Mouse (Mus musculus) gastrocnemius, adult 2 months (tissue): ENCODE data around the gene Slc9a8. TPM values are rescaled to one million over a fixed set of nuclear protein-coding genes. Genes with fewer than 3 reads are reported as not detected.

Experiments used
- DNase-seq: peaks from one replicate; pipeline ENCODE4 v3.0.0; 2022
- H3K27ac ChIP-seq: fragments of 200-600 bp; 2 replicates; pipeline ENCODE4 v1.8.1; 2022; ENCODE audit warnings: mild to moderate bottlenecking
- H3K4me3 ChIP-seq: fragments of 200-600 bp; 2 replicates; pipeline ENCODE4 v1.8.1; 2022; ENCODE audit warnings: mild to moderate bottlenecking, moderate library complexity
- CTCF ChIP-seq: fragments of 200-600 bp; IDR thresholded peaks from 2 replicates; pipeline ENCODE4 v1.8.1; 2022; ENCODE audit warnings: antibody characterized with exemption, mild to moderate bottlenecking, moderate library complexity
- intact Hi-C: fragments of 180-260 bp; cut with DNase I; formaldehyde crosslinking; loops from one replicate; pipeline ENCODE4 v1.15.1; 2025
- total RNA-seq, 2 experiments: library from RNA; stranded (reverse); gene quantifications; 2 replicates each; pipeline ENCODE4 v1.2.3; 2021

Gene Slc9a8
- total RNA-seq, 2 experiments from 2014 or later: 25.0 to 30.4 TPM

- DNase-seq: peak; percentile 84
Measured at GRCm38 (mm10) chr2:167462954-167463353, 41.4 kb downstream of the Slc9a8 start.

DNA sequence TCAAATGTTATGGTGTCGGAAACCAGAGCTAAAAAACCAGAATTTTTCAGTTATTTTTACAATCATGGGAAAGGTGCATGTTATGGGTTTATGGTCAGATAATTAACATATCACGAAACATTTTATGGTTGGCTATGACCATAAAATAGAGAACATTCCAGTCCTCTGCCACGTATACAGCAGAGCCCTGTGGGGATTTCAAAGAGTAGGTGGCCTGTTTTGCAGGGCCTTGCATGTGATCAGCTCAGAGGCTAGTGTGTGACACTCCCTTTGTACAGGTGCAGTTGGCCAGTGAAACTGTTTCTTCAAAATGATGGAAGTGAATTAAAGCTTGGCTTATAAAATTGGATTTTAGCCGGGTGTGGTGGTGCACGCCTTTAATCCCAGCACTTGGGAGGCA is 42.3 kb downstream of the Slc9a8 start:
- TF ChIP-seq CTCF: no peak
- Histone ChIP-seq H3K4me3 (no peak overlapping the region), H3K27ac (peak overlapping the region; percentile 50; the same call in 1 of the 2 replicates)
- no peak for DNase-seq
- intact Hi-C loops: loop anchor here (2.0 to 5.0 kb wide), 3 partner anchors 42 to 242 kb away; partner anchors contain the start of gene Slc9a8

More at GRCm38 (mm10) chr2:167462954-167463353, 41.4 kb downstream of the Slc9a8 start:
- peak; percentile 92 for TF ChIP-seq CTCF
- intact Hi-C loops: loop anchor here (2.0 to 5.0 kb wide), 3 partner anchors 41 to 241 kb away; partner anchors contain the start of gene Slc9a8
- Histone ChIP-seq H3K27ac (peak overlapping the region; percentile 50), H3K4me3 (no peak overlapping the region)

- peak overlapping the region; percentile 81 for H3K27ac ChIP-seq
- no peak for TF ChIP-seq CTCF
- DNase-seq: peak; percentile 72
- no peak overlapping the region; the same call in 1 of the 2 replicates for H3K4me3 ChIP-seq
- intact Hi-C loops: no loop called here
Measured at GRCm38 (mm10) chr2:167465951-167466350, 44.4 kb downstream of the Slc9a8 start.

GRCm38 (mm10) chr2:167467214-167467613 is 45.7 kb downstream of the Slc9a8 start:
- Histone ChIP-seq H3K4me3 (no peak overlapping the region), H3K27ac (peak overlapping the region; percentile 13; the same call in 1 of the 2 replicates)
- TF ChIP-seq CTCF: no peak
- DNase-seq: no peak
- intact Hi-C loops: no loop called here

GRCm38 (mm10) chr2:167468444-167468843 is 46.9 kb downstream of the Slc9a8 start:
- DNase-seq: no peak
- no peak overlapping the region for H3K4me3 ChIP-seq
- intact Hi-C loops: no loop called here
- peak; percentile 15; the same call in 1 of the 2 replicates for TF ChIP-seq CTCF
- no peak overlapping the region for H3K27ac ChIP-seq

DNA sequence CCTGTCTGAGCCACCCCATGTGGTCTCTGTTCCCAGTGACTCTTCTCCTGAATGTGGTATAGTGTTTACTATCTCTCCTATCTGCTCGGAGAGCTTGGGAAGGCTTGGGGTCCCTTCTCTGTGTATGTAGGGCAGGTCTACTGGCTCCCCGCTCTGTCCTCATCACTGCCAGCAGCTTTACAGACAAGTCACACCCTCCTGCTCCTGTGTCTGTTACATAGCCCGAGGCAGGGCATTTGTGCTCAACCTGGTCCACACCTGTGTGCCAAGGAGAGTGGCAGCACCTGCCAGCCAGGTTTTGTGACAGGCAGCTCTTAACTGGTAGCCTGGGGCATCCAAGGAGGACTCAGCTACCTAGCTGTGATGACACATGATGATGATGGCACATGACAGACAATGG is 49.1 kb downstream of the Slc9a8 start:
- no peak overlapping the region; the same call in 1 of the 2 replicates for H3K27ac ChIP-seq
- H3K4me3 ChIP-seq: no peak overlapping the region
- no peak for DNase-seq
- intact Hi-C loops: no loop called here
- TF ChIP-seq CTCF: no peak

DNA sequence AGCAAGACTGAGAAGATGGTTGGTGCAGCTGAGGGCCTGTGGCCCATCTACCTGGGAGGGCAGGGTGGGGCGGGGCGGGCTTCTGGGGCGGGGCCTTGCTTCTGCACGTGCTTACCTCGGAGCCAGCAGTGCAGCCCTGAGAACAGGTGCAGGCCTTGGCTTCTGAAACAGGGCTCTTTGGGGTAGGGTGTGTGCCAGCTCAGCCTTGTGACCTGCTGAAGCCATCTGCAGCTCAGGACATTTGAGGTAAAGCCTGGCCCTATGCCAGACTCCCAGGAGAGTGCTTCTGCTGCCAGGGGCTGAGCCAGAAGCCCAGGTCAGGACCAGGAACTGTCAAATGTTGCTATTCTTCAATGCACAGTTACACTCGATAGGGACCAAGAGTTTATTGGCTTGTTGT is 50.1 kb downstream of the Slc9a8 start:
- no peak for TF ChIP-seq CTCF
- intact Hi-C loops: no loop called here
- DNase-seq: peak; percentile 78
- Histone ChIP-seq H3K27ac (peak overlapping the region; percentile 76), H3K4me3 (no peak overlapping the region)

- no peak for DNase-seq
- no peak for TF ChIP-seq CTCF
- intact Hi-C loops: no loop called here
- H3K4me3 ChIP-seq: no peak overlapping the region
- peak overlapping the region; percentile 86; the same call in 1 of the 2 replicates for H3K27ac ChIP-seq
Measured at GRCm38 (mm10) chr2:167474218-167474617, 52.7 kb downstream of the Slc9a8 start.

DNA sequence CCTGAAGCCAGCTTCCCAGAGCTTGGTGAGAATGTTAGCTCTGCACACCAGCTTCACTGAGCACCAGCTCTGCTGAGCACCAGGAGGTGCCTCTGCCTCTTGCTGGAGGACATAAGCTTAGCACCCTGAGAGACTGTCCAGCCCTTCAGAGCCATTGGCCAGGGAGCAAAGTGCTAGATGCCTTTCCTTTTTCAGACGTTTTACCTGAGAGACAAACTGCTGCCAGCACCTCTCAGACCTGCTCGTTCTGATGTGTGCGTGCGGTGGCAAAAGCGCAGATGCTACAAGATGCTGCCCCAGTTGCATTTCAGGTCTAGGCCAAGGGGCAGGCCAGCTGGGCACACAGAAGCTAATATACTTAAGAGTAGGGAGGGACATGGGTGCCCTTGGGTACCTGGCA is 54.1 kb downstream of the Slc9a8 start:
- DNase-seq: no peak
- TF ChIP-seq CTCF: no peak
- intact Hi-C loops: no loop called here

GRCm38 (mm10) chr2:167476200-167476688 is 54.7 kb downstream of the Slc9a8 start:
- intact Hi-C loops: no loop called here
- Histone ChIP-seq H3K4me3 (no peak overlapping the region), H3K27ac (peak overlapping the region; percentile 86)
- peak; percentile 74 for DNase-seq
- TF ChIP-seq CTCF: peak; percentile 29; the same call in 1 of the 2 replicates

More for the DNA sequence above, 54.1 kb downstream of the Slc9a8 start:
- Histone ChIP-seq H3K4me3 (no peak overlapping the region), H3K27ac (peak overlapping the region; percentile 86)

GRCm38 (mm10) chr2:167476762-167477161 is 55.2 kb downstream of the Slc9a8 start:
- intact Hi-C loops: no loop called here
- H3K27ac ChIP-seq: peak overlapping the region; percentile 86
- no peak overlapping the region for H3K4me3 ChIP-seq
- TF ChIP-seq CTCF: no peak
- no peak for DNase-seq

DNA sequence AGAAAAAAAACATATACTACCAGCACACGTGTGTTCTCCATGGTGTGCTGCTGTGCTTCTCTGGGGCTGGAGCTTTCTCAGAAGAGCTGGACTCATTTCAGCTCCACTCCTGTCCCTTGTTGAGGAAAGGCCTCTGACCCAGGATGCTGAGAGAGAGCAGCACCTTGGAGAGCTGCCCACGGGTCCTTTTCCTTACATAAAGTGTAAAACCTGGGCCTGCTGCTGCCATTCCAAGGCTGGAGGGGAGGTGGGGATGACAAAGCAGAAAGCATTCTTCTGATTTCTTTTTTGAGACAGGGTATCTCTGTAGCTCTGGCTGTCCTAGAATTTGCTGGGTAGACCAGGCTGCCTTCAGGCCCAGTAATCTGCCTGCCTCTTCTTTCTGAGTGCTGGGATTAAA is 56.6 kb downstream of the Slc9a8 start:
- intact Hi-C loops: no loop called here
- DNase-seq: no peak
- no peak for TF ChIP-seq CTCF
- Histone ChIP-seq H3K27ac (no peak overlapping the region), H3K4me3 (no peak overlapping the region)

DNA sequence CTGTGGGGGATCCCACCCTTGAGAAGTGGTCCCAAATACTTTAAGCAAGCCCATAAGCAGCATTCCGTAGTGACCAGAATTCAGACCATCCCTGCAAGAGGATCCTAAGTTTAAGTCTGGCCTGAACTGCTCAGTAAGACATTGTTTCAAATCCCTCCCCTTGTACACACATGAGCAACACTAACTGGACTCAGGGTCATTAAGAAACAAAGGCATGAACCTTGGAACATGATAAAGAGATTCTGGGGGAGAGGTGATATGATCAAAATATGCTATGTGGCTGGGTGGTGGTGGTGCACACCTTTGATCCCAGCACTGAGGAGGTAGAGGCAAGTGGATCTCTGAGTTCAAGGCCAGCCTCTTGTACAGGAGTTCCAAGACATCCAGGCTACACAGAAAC is 58.0 kb downstream of the Slc9a8 start:
- Histone ChIP-seq H3K4me3 (no peak overlapping the region), H3K27ac (no peak overlapping the region)
- DNase-seq: no peak
- TF ChIP-seq CTCF: no peak
- intact Hi-C loops: no loop called here

- H3K4me3 ChIP-seq: no peak overlapping the region
- no peak for DNase-seq
- intact Hi-C loops: no loop called here
- TF ChIP-seq CTCF: no peak
- no peak overlapping the region for H3K27ac ChIP-seq
Measured at GRCm38 (mm10) chr2:167482681-167483080, 61.2 kb downstream of the Slc9a8 start.
